Mouse (Mus musculus): Measurements from ENCODE around the gene Trmt10a.

DNA sequence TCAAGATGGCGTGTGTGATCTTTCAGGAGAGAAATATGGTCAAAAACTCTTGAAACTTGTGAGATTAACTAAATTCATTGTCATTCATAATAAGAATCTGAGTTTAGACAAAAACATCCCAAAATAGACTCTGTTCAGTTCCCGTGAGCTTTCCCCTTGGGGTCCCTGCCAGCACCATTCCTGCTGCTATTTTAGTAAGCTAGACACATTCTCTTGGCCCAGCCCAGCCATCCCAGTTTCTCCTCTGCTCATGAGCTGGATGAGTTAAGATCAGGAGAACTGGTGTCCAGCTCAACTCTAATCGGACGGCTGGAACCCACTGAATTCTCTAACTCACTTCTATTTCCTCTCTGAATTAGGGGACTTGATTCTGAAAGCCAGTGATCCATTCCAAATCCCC, 26.4 kb upstream of the Trmt10a start:
- no peak for TF ChIP-seq ZKSCAN1 (IDR thresholded peaks at IDR 0.05; ENCODE audit: low read depth, low read length)
- no peak for TF ChIP-seq CTCF (IDR thresholded peaks at IDR 0.05 in 2 of 3, conservative IDR thresholded peaks at IDR 0.05 in 1 of 3; ENCODE audit: control insufficient read depth in 1 of 3, insufficient read depth in 1 of 3, low read depth in 2 of 3, low read length in 3 of 3, poor library complexity in 1 of 3, severe bottlenecking in 1 of 3)
- no peak for TF ChIP-seq MAX (IDR thresholded peaks at IDR 0.05; ENCODE audit: low read length)
- no peak for TF ChIP-seq POLR2A (IDR thresholded peaks at IDR 0.05; ENCODE audit: control insufficient read depth in 1 of 2, insufficient read depth in 1 of 2, low read depth in 1 of 2, low read length in 2 of 2, poor library complexity in 1 of 2)
- no peak for TF ChIP-seq KAT2A (conservative IDR thresholded peaks at IDR 0.05; ENCODE audit: low read depth, low read length)
- no peak for TF ChIP-seq GATA1 (IDR thresholded peaks at IDR 0.05; ENCODE audit: low read depth, low read length)

Data from MEL (cell line).